Mouse (Mus musculus) testis, adult 2 months (tissue): ENCODE data around the gene Optn.

Experiments
- CTCF ChIP-seq: fragments of 200-500 bp; IDR thresholded peaks from 2 replicates; pipeline ENCODE4 v1.5.1; 2012; ENCODE audit warnings: low read depth, mild to moderate bottlenecking, inconsistent platforms, low read length, moderate library complexity; ENCODE audit not compliant: control insufficient read depth, insufficient read depth, insufficient replicate concordance
- POLR2A ChIP-seq: fragments of 200-500 bp; IDR thresholded peaks from 2 replicates; pipeline ENCODE4 v1.6.1; 2012; ENCODE audit warnings: low read depth, mild to moderate bottlenecking, inconsistent platforms, low read length, moderate library complexity; ENCODE audit not compliant: control insufficient read depth

- TF ChIP-seq POLR2A (no peak), CTCF (no peak)
These were observed 2.6 kb downstream of the Optn start for GRCm38 (mm10) chr2:5061133-5061708.
